Mouse (Mus musculus) gastrocnemius, postnatal 36 days (tissue): ENCODE results near the gene Zscan2. TPM values are rescaled to one million over a fixed set of nuclear protein-coding genes. Genes with fewer than 3 reads are reported as not detected.

Source experiments
- DNase-seq, 2 experiments: peaks; one replicate each; pipeline ENCODE4 v3.0.0; 2022
- intact Hi-C: fragments of 180-260 bp; cut with DNase I; formaldehyde crosslinking; loops from one replicate; pipeline ENCODE4 v1.15.1; 2025
- total RNA-seq, 2 experiments: library from RNA; stranded (reverse); gene quantifications; 2 replicates each; pipeline ENCODE4 v1.2.3; 2021

The Zscan2 gene
- total RNA-seq, 2 experiments from 2014 or later = 1.3 TPM

DNA sequence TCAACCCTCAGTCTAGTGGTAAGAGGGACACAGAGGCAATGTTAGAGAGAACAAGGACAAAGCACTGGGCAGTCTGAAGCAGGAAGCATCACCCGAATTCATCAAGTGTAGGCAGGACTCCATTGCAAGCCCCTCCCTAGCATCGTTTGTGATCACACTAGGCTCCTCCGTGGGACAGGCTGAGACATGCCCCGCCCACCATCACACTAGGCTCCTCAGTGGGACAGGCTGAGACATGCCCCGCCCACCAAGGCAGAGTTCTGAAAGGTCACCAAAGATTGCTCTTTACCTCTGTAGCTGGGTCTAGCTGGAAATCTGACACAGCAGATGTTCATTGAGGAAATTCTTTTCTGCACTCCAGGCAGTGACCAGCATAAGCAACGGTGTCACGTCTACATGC lies 50.3 kb downstream of the Zscan2 start:
- intact Hi-C loops = no loop called here
- DNase-seq = no peak

DNA sequence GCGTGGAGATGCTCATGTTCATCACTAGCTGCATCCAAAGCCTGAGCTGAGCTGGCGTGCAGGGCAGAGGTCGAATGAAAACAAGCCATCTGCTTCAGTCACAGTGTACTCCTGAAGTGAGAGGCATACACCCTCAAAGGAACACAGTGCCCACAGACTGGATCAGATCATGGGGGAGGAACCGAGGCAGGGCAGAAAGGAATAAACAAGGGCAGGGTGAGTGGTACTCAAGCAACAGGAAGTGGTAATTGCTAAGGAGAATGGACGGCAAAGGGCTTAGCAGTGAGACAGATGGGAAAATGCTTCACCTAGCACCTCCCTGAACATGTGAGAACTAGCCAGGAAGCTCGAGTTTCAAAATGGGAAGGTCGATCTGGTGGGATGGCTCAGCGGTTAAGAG lies 51.8 kb downstream of the Zscan2 start:
- intact Hi-C loops = no loop called here
- no peak for DNase-seq

- DNase-seq = no peak
- intact Hi-C loops = no loop called here
Measured at GRCm38 (mm10) chr7:80917916-80918465, 57.3 kb downstream of the Zscan2 start.

- intact Hi-C loops = no loop called here
- no peak for DNase-seq
Measured at GRCm38 (mm10) chr7:80918982-80919646, 58.4 kb downstream of the Zscan2 start.

DNA sequence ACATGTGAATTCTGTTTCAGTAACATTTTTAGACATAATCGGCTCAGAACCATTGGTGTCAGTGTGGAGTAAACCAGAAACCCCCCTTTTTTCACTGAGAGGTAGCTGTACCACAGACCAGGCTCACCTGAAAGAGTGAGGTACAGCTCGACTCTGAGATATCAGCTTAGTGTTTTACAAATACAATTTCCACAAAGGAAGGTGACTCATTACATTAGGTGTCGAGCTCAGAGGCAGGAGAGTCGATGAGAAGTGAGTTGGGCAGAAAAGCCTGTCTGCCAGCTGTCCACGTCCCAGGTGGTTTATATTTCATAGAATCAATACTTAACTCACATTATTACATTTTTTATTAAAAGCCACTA lies 58.9 kb downstream of the Zscan2 start:
- DNase-seq = no peak
- intact Hi-C loops = no loop called here

DNA sequence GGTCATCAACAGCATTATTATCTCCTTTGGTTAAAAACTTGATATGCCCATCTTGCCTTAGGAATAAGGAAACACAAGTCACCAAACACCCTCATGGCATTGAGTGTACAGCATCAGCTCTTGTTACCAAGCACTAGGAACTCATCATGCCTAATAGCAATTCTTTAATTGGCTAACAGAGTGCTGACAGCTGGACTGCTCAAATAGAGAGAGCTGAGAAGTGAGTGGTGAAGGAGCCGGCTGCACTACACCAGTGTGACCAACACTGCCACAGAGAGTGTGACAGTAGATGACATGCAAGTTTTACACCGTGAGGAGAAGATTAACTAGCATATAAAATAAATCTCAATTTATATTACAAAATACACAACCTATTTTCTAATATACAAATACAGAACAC lies 62.4 kb downstream of the Zscan2 start:
- intact Hi-C loops = no loop called here
- no peak for DNase-seq

Other genes with a start within 250 kb of the Zscan2 start
- 10 to 100 TPM; 10.2 to 10.3 TPM for gene Crtc3, start 172.0 kb upstream of the Zscan2 start, total RNA-seq
- 10 to 100 TPM; 15.7 to 17.2 TPM for gene Iqgap1, start 34.9 kb upstream of the Zscan2 start, total RNA-seq
- 1 to 10 TPM; 2.9 to 4.3 TPM for gene Wdr73, start 40.3 kb downstream of the Zscan2 start, total RNA-seq
- 1 to 10 TPM; 5.2 to 5.4 TPM for gene Nmb, start 44.2 kb downstream of the Zscan2 start, total RNA-seq
- 10 to 100 TPM; 24.5 to 25.2 TPM for gene Sec11a, start 86.9 kb downstream of the Zscan2 start, total RNA-seq
- 10 to 100 TPM; 10.3 to 11.4 TPM for gene Zfp592, start 132.8 kb downstream of the Zscan2 start, total RNA-seq
- 100 to 1,000 TPM; 201 to 258 TPM for gene Alpk3, start 196.7 kb downstream of the Zscan2 start, total RNA-seq